Mouse (Mus musculus): ENCODE measurements around the gene Msn. TPM values are rescaled to one million over a fixed set of nuclear protein-coding genes. Genes with fewer than 3 reads are reported as not detected.

Gene Msn
- 238 TPM for polyA plus RNA-seq (2014; fragmentation: Illumina TruSeq; extraction: RNeasy Lipid Tissue Mini Kit (QIAGEN cat#74804); ENCODE audit: insufficient read depth, low read depth, low replicate concordance)

GRCm38 (mm10) chrX:96095509-96096499, at the start of gene Msn:
Gene Msn (plus strand): TSS chrX:96096042.

Other genes with a start within 250 kb of the Msn start
- gene Las1l, start 139.1 kb upstream of the Msn start, polyA plus RNA-seq (2014; fragmentation: Illumina TruSeq; extraction: RNeasy Lipid Tissue Mini Kit (QIAGEN cat#74804); ENCODE audit: insufficient read depth, low read depth, low replicate concordance), result 23.8 TPM
- gene Vsig4, start 197.4 kb downstream of the Msn start, polyA plus RNA-seq (2014; fragmentation: Illumina TruSeq; extraction: RNeasy Lipid Tissue Mini Kit (QIAGEN cat#74804); ENCODE audit: insufficient read depth, low read depth, low replicate concordance), result 2.7 TPM